Mouse (Mus musculus) hindbrain, embryonic 10.5 days (tissue): ENCODE measurements around the gene Rsph3b. TPM values are rescaled to one million over a fixed set of nuclear protein-coding genes. Genes with fewer than 3 reads are reported as not detected.
"Not testable (repeated sequence)": the region's sequence is repeated elsewhere in the genome, so short reads cannot be mapped to it uniquely, and the experiment has no call there.

Experiments used
- DNase-seq: peaks from one replicate; pipeline ENCODE4 v3.0.0-alpha.2; 2017; ENCODE audit warnings: low spot score
- H3K27ac ChIP-seq: fragments of 300-500 bp; sonication (generic); 2 replicates; pipeline ENCODE4 v1.5.1; 2016; ENCODE audit warnings: mild to moderate bottlenecking, moderate library complexity
- H3K27me3 ChIP-seq: fragments of 300-500 bp; sonication (generic); 2 replicates; pipeline ENCODE4 v1.6.1; 2016; ENCODE audit warnings: mild to moderate bottlenecking; ENCODE audit not compliant: poor library complexity, insufficient read depth, severe bottlenecking
- H3K36me3 ChIP-seq: fragments of 300-500 bp; sonication (generic); 2 replicates; pipeline ENCODE4 v1.6.1; 2016; ENCODE audit warnings: mild to moderate bottlenecking, moderate library complexity
- H3K4me1 ChIP-seq: fragments of 300-500 bp; sonication (generic); replicated peaks from 2 replicates; pipeline ENCODE4 v1.6.1; 2016; ENCODE audit warnings: mild to moderate bottlenecking
- H3K4me3 ChIP-seq: fragments of 300-500 bp; sonication (generic); 2 replicates; pipeline ENCODE4 v1.5.1; 2016; ENCODE audit warnings: mild to moderate bottlenecking, moderate library complexity
- H3K9me3 ChIP-seq: fragments of 300-500 bp; sonication (generic); 2 replicates; pipeline ENCODE4 v1.6.1; 2016; ENCODE audit warnings: mild to moderate bottlenecking, moderate library complexity
- WGBS: fragments of 180-500 bp; shearing (Covaris S2); methylation state at CpG from one replicate; pipeline ENCODE4 v1.1.7; 2016; 5-methylcytosine and 5-hydroxymethylcytosine counted together
- polyA plus RNA-seq: library from polyadenylated mRNA; unstranded; fragments of >200 nt; fragmentation: Nextera tagmentation; extraction: Ambion mirVana; gene quantifications from 2 replicates; pipeline ENCODE4 v1.2.1, GENCODE M21; 2016

Rsph3b gene
- polyA plus RNA-seq, 1 experiment from 2014 or later: 43.4 TPM

GRCm38 (mm10) chr17:6967673-6968072 is 19.2 kb upstream of the Rsph3b start:
- 100% methylated on average over 1 of the region's 1 CpGs for WGBS
- not testable (repeated sequence) for H3K4me3 ChIP-seq, H3K27ac ChIP-seq, DNase-seq, H3K36me3 ChIP-seq, H3K4me1 ChIP-seq, H3K9me3 ChIP-seq, H3K27me3 ChIP-seq

GRCm38 (mm10) chr17:6965364-6965763 is 16.9 kb upstream of the Rsph3b start:
- not testable (repeated sequence) for H3K4me1 ChIP-seq, H3K36me3 ChIP-seq, H3K27me3 ChIP-seq, H3K4me3 ChIP-seq, H3K9me3 ChIP-seq, H3K27ac ChIP-seq
- DNase-seq: peak; percentile 13
- 18% methylated on average over 6 of the region's 6 CpGs for WGBS

GRCm38 (mm10) chr17:6962936-6963335 is 14.5 kb upstream of the Rsph3b start:
- H3K9me3 ChIP-seq, DNase-seq, H3K27ac ChIP-seq, H3K36me3 ChIP-seq, H3K27me3 ChIP-seq, H3K4me1 ChIP-seq, H3K4me3 ChIP-seq: not testable (repeated sequence)
- WGBS: 82% methylated on average over 4 of the region's 4 CpGs

- H3K9me3 ChIP-seq, H3K27ac ChIP-seq, H3K36me3 ChIP-seq, H3K4me3 ChIP-seq, H3K27me3 ChIP-seq, H3K4me1 ChIP-seq, DNase-seq: not testable (repeated sequence)
- WGBS: 86% methylated on average over 4 of the region's 6 CpGs
These were observed 13.9 kb upstream of the Rsph3b start for GRCm38 (mm10) chr17:6962339-6962738.

GRCm38 (mm10) chr17:6961181-6962000 is 12.9 kb upstream of the Rsph3b start:
- under 1% methylated on average over 23 of the region's 48 CpGs for WGBS
- not testable (repeated sequence) for H3K36me3 ChIP-seq, H3K9me3 ChIP-seq, H3K27me3 ChIP-seq, H3K4me1 ChIP-seq, H3K27ac ChIP-seq
- peak; percentile 32 for DNase-seq
- H3K4me3 ChIP-seq: peak overlapping the region; percentile 39

GRCm38 (mm10) chr17:6960776-6961175 is 12.3 kb upstream of the Rsph3b start, which contains the start of gene Tagap1:
Tagap1 (minus strand) TSS chr17:6961156.
- not testable (repeated sequence) for H3K36me3 ChIP-seq, H3K9me3 ChIP-seq, H3K4me1 ChIP-seq, H3K27me3 ChIP-seq
- Histone ChIP-seq H3K4me3 (peak within 1 kb of the TSS; percentile 59), H3K27ac (peak within 1 kb of the TSS; percentile 89)
- under 1% methylated on average over 47 of the region's 51 CpGs for WGBS
- peak; percentile 18 for DNase-seq

- not testable (repeated sequence) for H3K27me3 ChIP-seq, H3K9me3 ChIP-seq, H3K4me1 ChIP-seq, DNase-seq
- 2% methylated on average over 12 of the region's 12 CpGs for WGBS
- H3K4me3 ChIP-seq: peak overlapping the region; percentile 59
- peaks cover 11% of the 10 kb centered on the region for H3K36me3 ChIP-seq
- H3K27ac ChIP-seq: peak overlapping the region; percentile 69
These were observed 11.9 kb upstream of the Rsph3b start for GRCm38 (mm10) chr17:6960349-6960748.

GRCm38 (mm10) chr17:6959543-6960259 is 11.2 kb upstream of the Rsph3b start:
- H3K27ac ChIP-seq, DNase-seq, H3K9me3 ChIP-seq, H3K27me3 ChIP-seq, H3K4me1 ChIP-seq: not testable (repeated sequence)
- Histone ChIP-seq H3K4me3 (peak overlapping the region; percentile 59), H3K36me3 (peaks cover 17% of the 10 kb centered on the region)
- WGBS: 62% methylated on average over 5 of the region's 6 CpGs

- not testable (repeated sequence) for H3K4me3 ChIP-seq, H3K27me3 ChIP-seq, DNase-seq, H3K9me3 ChIP-seq, H3K4me1 ChIP-seq, H3K27ac ChIP-seq
- WGBS: 92% methylated on average over 7 of the region's 8 CpGs
- H3K36me3 ChIP-seq: peaks cover 20% of the 10 kb centered on the region
These were observed 10.4 kb upstream of the Rsph3b start for GRCm38 (mm10) chr17:6958881-6959280.

GRCm38 (mm10) chr17:6948769-6949228 is 317 bp upstream of the Rsph3b start:
- H3K36me3 ChIP-seq, DNase-seq, H3K9me3 ChIP-seq, H3K27me3 ChIP-seq, H3K4me1 ChIP-seq: not testable (repeated sequence)
- Histone ChIP-seq H3K4me3 (peak overlapping the region; percentile 62), H3K27ac (peak overlapping the region; percentile 86)
- WGBS: 21% methylated on average over 9 of the region's 9 CpGs

- not testable (repeated sequence) for H3K4me1 ChIP-seq, H3K27ac ChIP-seq, H3K27me3 ChIP-seq, H3K9me3 ChIP-seq, H3K36me3 ChIP-seq, DNase-seq
- 20% methylated on average over 1 of the region's 8 CpGs for WGBS
- peak overlapping the region; percentile 62 for H3K4me3 ChIP-seq
These were observed 872 bp downstream of the Rsph3b start for GRCm38 (mm10) chr17:6947637-6947983.

- WGBS: no CpG with 5 or more reads among the region's 4 CpGs
- H3K27me3 ChIP-seq: not testable (repeated sequence)
These were observed 5.9 kb downstream of the Rsph3b start for GRCm38 (mm10) chr17:6942560-6942959.

GRCm38 (mm10) chr17:6931625-6932024 is 16.9 kb downstream of the Rsph3b start:
- not testable (repeated sequence) for H3K4me1 ChIP-seq, H3K27me3 ChIP-seq, H3K36me3 ChIP-seq, DNase-seq, H3K9me3 ChIP-seq, H3K4me3 ChIP-seq, H3K27ac ChIP-seq
- 97% methylated on average over 7 of the region's 7 CpGs for WGBS

More at GRCm38 (mm10) chr17:6942560-6942959, 5.9 kb downstream of the Rsph3b start:
- not testable (repeated sequence) for DNase-seq, H3K36me3 ChIP-seq, H3K4me1 ChIP-seq, H3K4me3 ChIP-seq, H3K27ac ChIP-seq, H3K9me3 ChIP-seq
